ENCODE assay signal across 9 mouse cellular contexts in genomic region chr6:67375982-67376391, GRCm38 (mm10). TPM values are rescaled to one million over a fixed set of nuclear protein-coding genes. Genes with fewer than 3 reads are reported as not detected.
DNase-seq lines count a peak whose midpoint lies in the region; ATAC-seq and TF ChIP-seq lines count a peak whose summit lies in the region.
"Had no signal": no experiment of that assay in that cellular context is flagged by ENCODE, and none has a peak within 500 bp of the region (broad histone marks: within the 10 kb centered on the region; RNA-seq: fewer than 3 reads in every experiment).

Il12rb2 (minus strand) TSS chr6:67376188.

- 2% methylated on average over 26 of the region's 26 CpGs for WGBS in forebrain, embryonic 11.5 days
- 1% methylated on average over 26 of the region's 26 CpGs for WGBS in hindbrain, embryonic 11.5 days
- 2% methylated on average over 26 of the region's 26 CpGs for WGBS in lung, embryonic 14.5 days
- WGBS in neural tube, embryonic 12.5 days, result 2% methylated on average over 26 of the region's 26 CpGs

- no peaks in the 10 kb centered on the region for H3K36me3 ChIP-seq in G1E (replicated peaks)
- H3K36me3 ChIP-seq in forebrain, embryonic 11.5 days (ENCODE audit: control insufficient read depth, insufficient read depth, low read length), result no peaks in the 10 kb centered on the region
- H3K36me3 ChIP-seq in hindbrain, embryonic 11.5 days (ENCODE audit: control insufficient read depth, insufficient read depth, low read length), result no peaks in the 10 kb centered on the region
- no peaks in the 10 kb centered on the region for H3K36me3 ChIP-seq in lung, embryonic 14.5 days (ENCODE audit: insufficient read depth)
- no peaks in the 10 kb centered on the region for H3K36me3 ChIP-seq in neural tube, embryonic 12.5 days

- no peak for TF ChIP-seq CTCF in G1E (IDR thresholded peaks at IDR 0.05; ENCODE audit: low read depth, low read length)
- no peak for TF ChIP-seq CTCF in lung, embryonic 14.5 days (IDR thresholded peaks at IDR 0.05; ENCODE audit: low read depth)

- H3K9ac ChIP-seq in forebrain, embryonic 11.5 days (ENCODE audit: low read length), result no peak within 1 kb of the TSS
- H3K9ac ChIP-seq in hindbrain, embryonic 11.5 days (ENCODE audit: low read depth, low read length), result 0 out of 2 replicates have a peak within 1 kb of the TSS, but pooled peaks have one; percentile 19
- no peak within 1 kb of the TSS for H3K9ac ChIP-seq in lung, embryonic 14.5 days
- no peak within 1 kb of the TSS for H3K9ac ChIP-seq in neural tube, embryonic 12.5 days

- ATAC-seq in G1E (ENCODE audit: extremely low read depth, insufficient number of reproducible peaks, low FRiP score, poor library complexity, severe bottlenecking), result peak; percentile 49
- 0 out of 2 replicates have a peak, but pooled peaks have one; percentile 30 for ATAC-seq in forebrain, embryonic 11.5 days (replicated peaks; ENCODE audit: low FRiP score)
- ATAC-seq in hindbrain, embryonic 11.5 days (ENCODE audit: low FRiP score), result no peak
- ATAC-seq in lung, embryonic 14.5 days (ENCODE audit: insufficient read depth), result no peak
- no peak for ATAC-seq in neural tube, embryonic 12.5 days (ENCODE audit: low FRiP score, low read depth)

- 0 out of 2 replicates have a peak, but pooled peaks cover 3% of the 10 kb centered on the region for H3K9me3 ChIP-seq in G1E (replicated peaks)
- no peaks in the 10 kb centered on the region for H3K9me3 ChIP-seq in forebrain, embryonic 11.5 days (ENCODE audit: control insufficient read depth, low read length)
- H3K9me3 ChIP-seq in hindbrain, embryonic 11.5 days (ENCODE audit: control insufficient read depth, low read length), result no peaks in the 10 kb centered on the region
- no peaks in the 10 kb centered on the region for H3K9me3 ChIP-seq in lung, embryonic 14.5 days (ENCODE audit: low read depth, low read length)
- H3K9me3 ChIP-seq in neural tube, embryonic 12.5 days, result no peaks in the 10 kb centered on the region

- peak within 1 kb of the TSS; percentile 49; the same call in 1 of the 2 replicates for H3K4me3 ChIP-seq in G1E (ENCODE audit: low read depth, low read length)
- peak within 1 kb of the TSS; percentile 22 for H3K4me3 ChIP-seq in forebrain, embryonic 11.5 days (ENCODE audit: low read depth, low read length)
- peak within 1 kb of the TSS; percentile 21; the same call in 1 of the 2 replicates for H3K4me3 ChIP-seq in hindbrain, embryonic 11.5 days (ENCODE audit: low read depth, low read length)
- H3K4me3 ChIP-seq in lung, embryonic 14.5 days (ENCODE audit: low read depth, low read length), result peak within 1 kb of the TSS; percentile 22
- H3K4me3 ChIP-seq in neural tube, embryonic 12.5 days, result peak within 1 kb of the TSS; percentile 23

- H3K27me3 ChIP-seq in G1E (ENCODE audit: insufficient read depth, low read length), result peaks cover 6% of the 10 kb centered on the region; the same call in 1 of the 2 replicates
- peaks cover 6% of the 10 kb centered on the region; the same call in 1 of the 2 replicates for H3K27me3 ChIP-seq in forebrain, embryonic 11.5 days (ENCODE audit: control insufficient read depth, insufficient read depth, low read length)
- H3K27me3 ChIP-seq in hindbrain, embryonic 11.5 days (ENCODE audit: control insufficient read depth, insufficient read depth, low read length), result peaks cover 4% of the 10 kb centered on the region; the same call in 1 of the 2 replicates
- peaks cover 10% of the 10 kb centered on the region for H3K27me3 ChIP-seq in lung, embryonic 14.5 days (ENCODE audit: insufficient read depth, low read length)
- peaks cover 8% of the 10 kb centered on the region for H3K27me3 ChIP-seq in neural tube, embryonic 12.5 days (replicated peaks)

- peaks cover 10% of the 10 kb centered on the region for H3K4me1 ChIP-seq in G1E (ENCODE audit: insufficient read depth, low read depth, low read length)
- no peaks in the 10 kb centered on the region; the same call in 1 of the 2 replicates for H3K4me1 ChIP-seq in forebrain, embryonic 11.5 days (replicated peaks; ENCODE audit: control insufficient read depth, insufficient read depth, low read length)
- H3K4me1 ChIP-seq in hindbrain, embryonic 11.5 days (replicated peaks; ENCODE audit: control insufficient read depth, insufficient read depth, low read length), result no peaks in the 10 kb centered on the region
- H3K4me1 ChIP-seq in lung, embryonic 14.5 days (ENCODE audit: insufficient read depth), result no peaks in the 10 kb centered on the region
- H3K4me1 ChIP-seq in neural tube, embryonic 12.5 days, result no peaks in the 10 kb centered on the region

- peak; percentile 7 to 18 for DNase-seq in adrenal gland, adult (ENCODE audit: inconsistent age in 2 of 2, low spot score in 1 of 2)
- no peak for DNase-seq in adrenal gland, adult 18-20 months (ENCODE audit: low spot score in 2 of 2)
- peak; percentile 4 for DNase-seq in G1E (ENCODE audit: low spot score)
- DNase-seq in forebrain, embryonic 11.5 days (ENCODE audit: low spot score), result peak; percentile 53
- DNase-seq in hindbrain, embryonic 11.5 days (ENCODE audit: low spot score), result peak; percentile 35
- peak; percentile 9 for DNase-seq in lung, embryonic 14.5 days
- no peak for DNase-seq in urinary bladder, adult 2 months (ENCODE audit: low spot score)

- no peak within 1 kb of the TSS for H3K27ac ChIP-seq in forebrain, embryonic 11.5 days (ENCODE audit: low read depth, low read length)
- H3K27ac ChIP-seq in hindbrain, embryonic 11.5 days (ENCODE audit: low read depth, low read length), result no peak within 1 kb of the TSS
- H3K27ac ChIP-seq in lung, embryonic 14.5 days (ENCODE audit: low read depth), result no peak within 1 kb of the TSS
- no peak within 1 kb of the TSS for H3K27ac ChIP-seq in neural tube, embryonic 12.5 days

- H3K4me2 ChIP-seq in forebrain, embryonic 11.5 days (ENCODE audit: low read depth, low read length, severe bottlenecking), result peak within 1 kb of the TSS; percentile 50
- H3K4me2 ChIP-seq in hindbrain, embryonic 11.5 days (replicated peaks; ENCODE audit: low read depth, low read length), result peak within 1 kb of the TSS; percentile 42
- H3K4me2 ChIP-seq in lung, embryonic 14.5 days, result peak within 1 kb of the TSS; percentile 48
- peak within 1 kb of the TSS; percentile 61 for H3K4me2 ChIP-seq in neural tube, embryonic 12.5 days (replicated peaks)

RNA-seq across cellular contexts. Expression of gene Il12rb2, which starts in this region (rescaled TPM):
- under 1 TPM; 0.20 to 0.35 TPM for total RNA-seq in adrenal gland, adult 18-20 months (2021)
- total RNA-seq in G1E (2014; fragmentation: Nextera tagmentation) (3.1 and 4.7 TPM in 2 replicates), G1E (2017) (0.27 and 0.29 TPM in 2 replicates)
- 0.10 and 0.15 TPM in 2 replicates for polyA plus RNA-seq in G1E (2012)
- 0.33 TPM in 1 of 2 replicates, not detected in the other for polyA plus RNA-seq in forebrain, embryonic 11.5 days (2014; fragmentation: Nextera tagmentation; extraction: Ambion mirVana)
- 0.14 TPM in 1 of 2 replicates, not detected in the other for polyA plus RNA-seq in hindbrain, embryonic 11.5 days (2014; fragmentation: Nextera tagmentation; extraction: Ambion mirVana)
- 0.08 and 0.11 TPM in 2 replicates for polyA plus RNA-seq in lung, embryonic 14.5 days (2014; fragmentation: Nextera tagmentation; extraction: Ambion mirVana)
- 0.10 TPM in 1 of 2 replicates, not detected in the other for polyA plus RNA-seq in neural tube, embryonic 12.5 days (2016; fragmentation: Nextera tagmentation; extraction: Ambion mirVana)
- polyA plus RNA-seq in urinary bladder, adult 2 months (2012; rRNA removed), result 0.34 TPM in 2 replicates
- total RNA-seq: layer of hippocampus, postnatal 14 days had no signal

Comparison
In these comparisons a context has a peak if more than half of its experiments do, and no peak if none do; other contexts are left out.
1. DNase-seq: peak in adrenal gland, adult (2 of 2) and G1E (single experiment); none in adrenal gland, adult 18-20 months (0 of 2) and urinary bladder, adult 2 months (single experiment).
2. Peak in DNase-seq, ATAC-seq, H3K4me3 ChIP-seq and H3K4me2 ChIP-seq in forebrain, embryonic 11.5 days; RNA of the gene not detected or under 1 TPM.
3. Peak in DNase-seq, H3K4me3 ChIP-seq, H3K9ac ChIP-seq and H3K4me2 ChIP-seq in hindbrain, embryonic 11.5 days; RNA of the gene not detected or under 1 TPM.
4. Peak in DNase-seq, H3K4me3 ChIP-seq and H3K4me2 ChIP-seq in lung, embryonic 14.5 days; RNA of the gene not detected or under 1 TPM.
5. Peak in every context shown above with its lines, with median percentiles within 50 percentile points of each other: H3K4me3 ChIP-seq and H3K4me2 ChIP-seq.